Mouse (Mus musculus): Measurements from ENCODE around the gene Ppp1r35. TPM values are rescaled to one million over a fixed set of nuclear protein-coding genes. Genes with fewer than 3 reads are reported as not detected.

Gene Ppp1r35
- polyA plus RNA-seq, 1 experiment from 2014 or later, result 69.4 TPM

DNA sequence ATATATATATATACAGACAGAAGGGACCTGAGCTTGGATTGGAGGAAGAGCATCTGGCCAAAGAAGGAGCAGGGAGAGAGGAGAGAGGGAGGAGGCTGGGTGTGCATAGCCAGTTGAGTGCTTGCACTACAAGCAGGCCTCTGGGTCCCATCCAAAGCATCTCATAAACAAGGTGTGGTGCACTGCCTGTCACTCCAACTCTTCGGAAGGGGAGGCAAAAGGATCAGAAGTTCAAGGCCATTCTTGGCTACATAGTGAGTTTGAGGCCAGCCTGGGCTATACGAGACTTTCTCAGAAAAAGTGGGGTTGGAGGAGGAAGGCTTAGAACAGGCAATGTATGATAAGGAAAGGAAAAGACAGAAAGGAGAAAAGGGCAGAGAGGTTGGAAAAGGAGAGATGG, 47.3 kb downstream of the Ppp1r35 start:
- DNase-seq (ENCODE audit: low spot score), result no peak

DNA sequence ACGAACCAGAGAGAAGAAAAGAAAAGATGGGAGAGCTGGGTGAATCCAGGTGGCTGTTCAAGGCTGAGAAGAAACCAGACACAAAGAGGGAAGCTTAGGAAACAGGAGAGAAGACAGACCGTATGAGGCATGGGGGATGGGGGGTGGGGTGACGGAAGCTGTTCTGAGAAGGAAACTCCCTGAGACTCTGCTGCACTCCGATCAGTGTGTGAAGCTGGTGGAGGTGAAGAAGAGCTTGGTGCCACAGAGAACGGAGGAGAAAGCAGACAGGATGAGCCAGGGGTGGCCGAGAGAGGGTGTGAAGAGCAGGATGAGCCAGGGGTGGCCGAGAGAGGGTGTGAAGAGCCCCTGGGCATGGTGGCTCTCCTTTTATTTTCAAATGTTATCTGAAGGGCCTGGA, 47.8 kb downstream of the Ppp1r35 start:
- no peak for DNase-seq (ENCODE audit: low spot score)

DNA sequence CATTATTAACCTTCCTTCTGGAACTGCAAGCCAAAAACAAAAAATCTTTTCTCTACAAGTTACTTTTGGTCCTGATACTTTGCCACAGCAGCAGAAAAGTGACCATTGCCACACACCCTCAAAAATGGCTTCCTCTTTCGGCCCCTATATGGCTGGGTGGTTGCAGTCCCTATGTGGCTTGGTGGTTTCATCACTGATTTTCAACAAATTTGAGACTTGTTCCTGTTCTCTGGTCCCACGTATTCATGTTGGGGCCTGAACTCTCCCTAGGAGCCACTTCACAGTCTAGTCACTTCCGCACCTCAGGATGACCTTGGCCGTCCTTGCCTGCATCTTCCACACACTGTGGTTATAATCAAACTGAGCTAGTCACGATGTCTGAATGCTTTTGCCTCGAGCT, 50.0 kb downstream of the Ppp1r35 start:
- DNase-seq (ENCODE audit: low spot score), result no peak

Other genes starting within 250 kb of the Ppp1r35 start
- not detected in 2 replicates for gene Epo, start 245.6 kb upstream of the Ppp1r35 start, polyA plus RNA-seq (2015; fragmentation: Nextera tagmentation; extraction: Ambion mirVana)
- 425 and 451 TPM in 2 replicates for gene Gnb2, start 245.3 kb upstream of the Ppp1r35 start, polyA plus RNA-seq (2015; fragmentation: Nextera tagmentation; extraction: Ambion mirVana)
- 0.14 TPM in 1 of 2 replicates, not detected in the other for gene Actl6b, start 225.3 kb upstream of the Ppp1r35 start, polyA plus RNA-seq (2015; fragmentation: Nextera tagmentation; extraction: Ambion mirVana)
- 0.98 and 1.2 TPM in 2 replicates for gene Tfr2, start 209.0 kb upstream of the Ppp1r35 start, polyA plus RNA-seq (2015; fragmentation: Nextera tagmentation; extraction: Ambion mirVana)
- 53.3 and 58.5 TPM in 2 replicates for gene Mospd3, start 177.8 kb upstream of the Ppp1r35 start, polyA plus RNA-seq (2015; fragmentation: Nextera tagmentation; extraction: Ambion mirVana)
- 18.6 and 21.1 TPM in 2 replicates for gene Pcolce, start 165.1 kb upstream of the Ppp1r35 start, polyA plus RNA-seq (2015; fragmentation: Nextera tagmentation; extraction: Ambion mirVana)
- 0.05 and 0.14 TPM in 2 replicates for gene Fbxo24, start 149.8 kb upstream of the Ppp1r35 start, polyA plus RNA-seq (2015; fragmentation: Nextera tagmentation; extraction: Ambion mirVana)
- 201 and 205 TPM in 2 replicates for gene Lrch4, start 149.7 kb upstream of the Ppp1r35 start, polyA plus RNA-seq (2015; fragmentation: Nextera tagmentation; extraction: Ambion mirVana)
- gene Gm20605, start 149.7 kb upstream of the Ppp1r35 start, polyA plus RNA-seq (2015; fragmentation: Nextera tagmentation; extraction: Ambion mirVana), result 16.7 and 20.8 TPM in 2 replicates
- gene Sap25, start 137.5 kb upstream of the Ppp1r35 start, polyA plus RNA-seq (2015; fragmentation: Nextera tagmentation; extraction: Ambion mirVana), result 30.0 and 32.9 TPM in 2 replicates
- gene Irs3, start 133.1 kb upstream of the Ppp1r35 start, polyA plus RNA-seq (2015; fragmentation: Nextera tagmentation; extraction: Ambion mirVana), result 0.09 TPM in 1 of 2 replicates, not detected in the other
- 109 and 142 TPM in 2 replicates for gene Agfg2, start 94.1 kb upstream of the Ppp1r35 start, polyA plus RNA-seq (2015; fragmentation: Nextera tagmentation; extraction: Ambion mirVana)
- gene Nyap1, start 37.2 kb upstream of the Ppp1r35 start, polyA plus RNA-seq (2015; fragmentation: Nextera tagmentation; extraction: Ambion mirVana), result 7.2 and 8.8 TPM in 2 replicates
- 353 and 419 TPM in 2 replicates for gene Tsc22d4, start 33.1 kb upstream of the Ppp1r35 start, polyA plus RNA-seq (2015; fragmentation: Nextera tagmentation; extraction: Ambion mirVana)
- 13.1 and 17.2 TPM in 2 replicates for gene Mepce, start 8.8 kb downstream of the Ppp1r35 start, polyA plus RNA-seq (2015; fragmentation: Nextera tagmentation; extraction: Ambion mirVana)
- gene Zcwpw1, start 8.9 kb downstream of the Ppp1r35 start, polyA plus RNA-seq (2015; fragmentation: Nextera tagmentation; extraction: Ambion mirVana), result 17.7 and 18.6 TPM in 2 replicates
- gene Pilra, start 57.4 kb downstream of the Ppp1r35 start, polyA plus RNA-seq (2015; fragmentation: Nextera tagmentation; extraction: Ambion mirVana), result 1.4 and 1.8 TPM in 2 replicates
- gene Pilrb1, start 79.3 kb downstream of the Ppp1r35 start, polyA plus RNA-seq (2015; fragmentation: Nextera tagmentation; extraction: Ambion mirVana), result 2.0 and 2.8 TPM in 2 replicates
- gene Pilrb2, start 93.0 kb downstream of the Ppp1r35 start, polyA plus RNA-seq (2015; fragmentation: Nextera tagmentation; extraction: Ambion mirVana), result 1.6 and 1.8 TPM in 2 replicates
- gene Cyp3a13, start 142.8 kb downstream of the Ppp1r35 start, polyA plus RNA-seq (2015; fragmentation: Nextera tagmentation; extraction: Ambion mirVana), result 0.22 and 0.26 TPM in 2 replicates
- not detected in 2 replicates for gene Gjc3, start 184.2 kb downstream of the Ppp1r35 start, polyA plus RNA-seq (2015; fragmentation: Nextera tagmentation; extraction: Ambion mirVana)
- 0.15 and 0.27 TPM in 2 replicates for gene Azgp1, start 202.7 kb downstream of the Ppp1r35 start, polyA plus RNA-seq (2015; fragmentation: Nextera tagmentation; extraction: Ambion mirVana)
- not detected in 2 replicates for gene Smok3a, start 242.4 kb downstream of the Ppp1r35 start, polyA plus RNA-seq (2015; fragmentation: Nextera tagmentation; extraction: Ambion mirVana)
- gene Smok3b, start 242.6 kb downstream of the Ppp1r35 start, polyA plus RNA-seq (2015; fragmentation: Nextera tagmentation; extraction: Ambion mirVana), result not detected in 2 replicates

Data from thymus, postnatal 0 days (tissue).